ENCODE assay signal across 8 mouse cellular contexts in genomic region chr2:62646671-62647289, GRCm38 (mm10). TPM values are rescaled to one million over a fixed set of nuclear protein-coding genes. Genes with fewer than 3 reads are reported as not detected.
DNase-seq lines count a peak whose midpoint lies in the region; ATAC-seq and TF ChIP-seq lines count a peak whose summit lies in the region.

No protein-coding gene starts in this region.

- H3K9me3 ChIP-seq in neural tube, embryonic 11.5 days (ENCODE audit: control insufficient read depth, low read length) = no peaks in the 10 kb centered on the region
- H3K9me3 ChIP-seq in heart, embryonic 16.5 days (replicated peaks; ENCODE audit: control insufficient read depth, low read length) = no peaks in the 10 kb centered on the region
- H3K9me3 ChIP-seq in liver, embryonic 13.5 days (replicated peaks) = no peaks in the 10 kb centered on the region
- no peaks in the 10 kb centered on the region for H3K9me3 ChIP-seq in stomach, postnatal 0 days (ENCODE audit: control insufficient read depth, low read length)

- no peak overlapping the region for H3K9ac ChIP-seq in neural tube, embryonic 11.5 days (ENCODE audit: low read length)
- peak overlapping the region; percentile 73; the same call in 1 of the 2 replicates for H3K9ac ChIP-seq in heart, embryonic 16.5 days (ENCODE audit: low read length)
- H3K9ac ChIP-seq in liver, embryonic 13.5 days = peak overlapping the region; percentile 78
- H3K9ac ChIP-seq in stomach, postnatal 0 days (ENCODE audit: low read length) = no peak overlapping the region

- no peaks in the 10 kb centered on the region for H3K36me3 ChIP-seq in neural tube, embryonic 11.5 days (ENCODE audit: control insufficient read depth, insufficient read depth, low read length)
- no peaks in the 10 kb centered on the region for H3K36me3 ChIP-seq in heart, embryonic 16.5 days (ENCODE audit: control insufficient read depth, insufficient read depth)
- H3K36me3 ChIP-seq in liver, embryonic 13.5 days = no peaks in the 10 kb centered on the region
- no peaks in the 10 kb centered on the region for H3K36me3 ChIP-seq in stomach, postnatal 0 days (ENCODE audit: control insufficient read depth, insufficient read depth, low read length)

- no peak for ATAC-seq in neural tube, embryonic 11.5 days (ENCODE audit: insufficient read depth, low FRiP score, low TSS enrichment)
- ATAC-seq in heart, embryonic 16.5 days (replicated peaks; ENCODE audit: extremely low read depth, insufficient read depth, low FRiP score) = no peak
- ATAC-seq in liver, embryonic 13.5 days (ENCODE audit: low read depth) = no peak
- peak; percentile 27; the same call in 1 of the 2 replicates for ATAC-seq in stomach, postnatal 0 days (ENCODE audit: low FRiP score, low TSS enrichment)

- 5% methylated on average over 6 of the region's 6 CpGs for WGBS in neural tube, embryonic 11.5 days
- WGBS in heart, embryonic 16.5 days = 32% methylated on average over 6 of the region's 6 CpGs
- WGBS in liver, embryonic 13.5 days (ENCODE audit: insufficient replicate concordance) = 33% methylated on average over 6 of the region's 6 CpGs
- 24% methylated on average over 6 of the region's 6 CpGs for WGBS in stomach, postnatal 0 days
- 27% methylated on average over 6 of the region's 6 CpGs for WGBS in cerebellum, adult 2 months

- intact Hi-C loops in gastrocnemius, postnatal 36 days (cut with DNase I) = no loop called here

- 0 out of 2 replicates have a peak, but pooled peaks cover 4% of the 10 kb centered on the region for H3K4me1 ChIP-seq in neural tube, embryonic 11.5 days (ENCODE audit: control insufficient read depth, insufficient read depth, low read length)
- peaks cover 4% of the 10 kb centered on the region for H3K4me1 ChIP-seq in heart, embryonic 16.5 days (ENCODE audit: control insufficient read depth, insufficient read depth, low read length)
- peaks cover 19% of the 10 kb centered on the region for H3K4me1 ChIP-seq in liver, embryonic 13.5 days (replicated peaks)
- no peaks in the 10 kb centered on the region for H3K4me1 ChIP-seq in stomach, postnatal 0 days (replicated peaks; ENCODE audit: control insufficient read depth, insufficient read depth)
- H3K4me1 ChIP-seq in cerebellum, adult 2 months (ENCODE audit: control insufficient read depth, insufficient read depth, low read length) = no peaks in the 10 kb centered on the region

- DNase-seq in neural tube, embryonic 11.5 days (ENCODE audit: low spot score) = no peak
- no peak for DNase-seq in neural tube, embryonic 10.5 days (ENCODE audit: extremely low spot score, low spot score)
- DNase-seq in liver, embryonic 13.5 days = no peak
- no peak for DNase-seq in stomach, postnatal 0 days (ENCODE audit: low spot score)
- DNase-seq in gastrocnemius, postnatal 36 days = no peak
- no peak for DNase-seq in urinary bladder, adult 2 months (ENCODE audit: low spot score)
- no peak for DNase-seq in cerebellum, adult 2 months

- peak overlapping the region; percentile 48 for H3K4me3 ChIP-seq in neural tube, embryonic 11.5 days (ENCODE audit: low read depth, low read length)
- peak overlapping the region; percentile 68 for H3K4me3 ChIP-seq in heart, embryonic 16.5 days (ENCODE audit: low read length)
- H3K4me3 ChIP-seq in liver, embryonic 13.5 days (replicated peaks) = peak overlapping the region; percentile 75
- peak overlapping the region; percentile 72 for H3K4me3 ChIP-seq in stomach, postnatal 0 days (ENCODE audit: low read depth, low read length)
- H3K4me3 ChIP-seq in cerebellum, adult 2 months (replicated peaks; ENCODE audit: insufficient read depth, low read depth, low read length) = no peak overlapping the region

- TF ChIP-seq POLR2A in cerebellum, adult 2 months (IDR thresholded peaks at IDR 0.05; ENCODE audit: borderline replicate concordance, insufficient read depth, low read length) = no peak

- no peak for TF ChIP-seq CTCF in stomach, postnatal 0 days (IDR thresholded peaks at IDR 0.05; ENCODE audit: low read depth)
- no peak for TF ChIP-seq CTCF in cerebellum, adult 2 months (IDR thresholded peaks at IDR 0.05; ENCODE audit: borderline replicate concordance, insufficient read depth, low read depth, low read length)

- no peak for TF ChIP-seq EP300 in stomach, postnatal 0 days (optimal IDR thresholded peaks at IDR 0.05)

- no peaks in the 10 kb centered on the region for H3K27me3 ChIP-seq in neural tube, embryonic 11.5 days (ENCODE audit: control insufficient read depth, insufficient read depth, low read length)
- no peaks in the 10 kb centered on the region for H3K27me3 ChIP-seq in heart, embryonic 16.5 days (ENCODE audit: control insufficient read depth, insufficient read depth, low read length)
- H3K27me3 ChIP-seq in liver, embryonic 13.5 days = 0 out of 2 replicates have a peak, but pooled peaks cover 2% of the 10 kb centered on the region
- no peaks in the 10 kb centered on the region for H3K27me3 ChIP-seq in stomach, postnatal 0 days (ENCODE audit: control insufficient read depth, insufficient read depth, low read length)
- no peaks in the 10 kb centered on the region for H3K27me3 ChIP-seq in cerebellum, adult 2 months (ENCODE audit: control insufficient read depth, insufficient read depth, low read length)

- peak overlapping the region; percentile 68 for H3K4me2 ChIP-seq in neural tube, embryonic 11.5 days (ENCODE audit: low read depth)
- peak overlapping the region; percentile 73 for H3K4me2 ChIP-seq in heart, embryonic 16.5 days (ENCODE audit: low read depth, low read length)
- peak overlapping the region; percentile 81 for H3K4me2 ChIP-seq in liver, embryonic 13.5 days
- peak overlapping the region; percentile 68 for H3K4me2 ChIP-seq in stomach, postnatal 0 days (replicated peaks; ENCODE audit: low read depth)

- H3K27ac ChIP-seq in neural tube, embryonic 11.5 days (ENCODE audit: low read depth, low read length) = no peak overlapping the region
- H3K27ac ChIP-seq in heart, embryonic 16.5 days (ENCODE audit: low read length) = no peak overlapping the region
- no peak overlapping the region for H3K27ac ChIP-seq in liver, embryonic 13.5 days
- H3K27ac ChIP-seq in stomach, postnatal 0 days (replicated peaks) = no peak overlapping the region
- H3K27ac ChIP-seq in cerebellum, adult 2 months (ENCODE audit: insufficient read depth, low read length) = no peak overlapping the region

RNA-seq across cellular contexts. Expression of gene Ifih1, which starts 0.7 kb away (rescaled TPM):
- 1.4 and 1.8 TPM in 2 replicates for polyA plus RNA-seq in neural tube, embryonic 11.5 days (2014; fragmentation: Nextera tagmentation; extraction: Ambion mirVana)
- polyA plus RNA-seq in heart, embryonic 16.5 days (2015; fragmentation: Nextera tagmentation; extraction: Ambion mirVana) = 2.2 and 3.2 TPM in 2 replicates
- polyA plus RNA-seq in liver, embryonic 13.5 days (2015; fragmentation: Nextera tagmentation; extraction: Ambion mirVana) = 3.3 and 4.3 TPM in 2 replicates
- 4.3 and 4.9 TPM in 2 replicates for polyA plus RNA-seq in stomach, postnatal 0 days (2015; fragmentation: Nextera tagmentation; extraction: Ambion mirVana)
- total RNA-seq in gastrocnemius, postnatal 36 days (2021) = 1 to 10 TPM; 2.6 to 3.3 TPM
- polyA plus RNA-seq in urinary bladder, adult 2 months (2012; rRNA removed) = 7.1 and 9.1 TPM in 2 replicates
- 1.3 and 1.4 TPM in 2 replicates for polyA plus RNA-seq in cerebellum, adult 2 months (2012; rRNA removed)

RNA-seq across cellular contexts. Expression of gene Gca, which starts 17.3 kb away (rescaled TPM):
- polyA plus RNA-seq in neural tube, embryonic 11.5 days (2014; fragmentation: Nextera tagmentation; extraction: Ambion mirVana) = 1.6 and 2.1 TPM in 2 replicates
- 18.0 and 21.1 TPM in 2 replicates for polyA plus RNA-seq in heart, embryonic 16.5 days (2015; fragmentation: Nextera tagmentation; extraction: Ambion mirVana)
- polyA plus RNA-seq in liver, embryonic 13.5 days (2015; fragmentation: Nextera tagmentation; extraction: Ambion mirVana) = 1.9 and 2.2 TPM in 2 replicates
- polyA plus RNA-seq in stomach, postnatal 0 days (2015; fragmentation: Nextera tagmentation; extraction: Ambion mirVana) = 5.1 and 5.3 TPM in 2 replicates
- total RNA-seq in gastrocnemius, postnatal 36 days (2021) = 1 to 10 TPM; 2.4 to 3.4 TPM
- polyA plus RNA-seq in urinary bladder, adult 2 months (2012; rRNA removed) = 4.4 and 6.7 TPM in 2 replicates
- polyA plus RNA-seq in cerebellum, adult 2 months (2012; rRNA removed) = 9.6 and 11.0 TPM in 2 replicates

Comparison
In these comparisons a context has a peak if more than half of its experiments do, and no peak if none do; other contexts are left out.
1. H3K9ac ChIP-seq: peak in heart, embryonic 16.5 days (single experiment) and liver, embryonic 13.5 days (single experiment); none in neural tube, embryonic 11.5 days (single experiment) and stomach, postnatal 0 days (single experiment).
2. Peak in every context shown above with its lines, with median percentiles within 50 percentile points of each other: H3K4me2 ChIP-seq.